Mouse (Mus musculus): ENCODE data around the gene Slc47a1. TPM values are rescaled to one million over a fixed set of nuclear protein-coding genes. Genes with fewer than 3 reads are reported as not detected.
"Not testable (repeated sequence)": the region's sequence is repeated elsewhere in the genome, so short reads cannot be mapped to it uniquely, and the experiment has no call there.

Gene Slc47a1
- polyA plus RNA-seq, 1 experiment from 2014 or later: 0.05 TPM

- DNase-seq (ENCODE audit: low spot score): no peak
- WGBS: 84% methylated on average over 4 of the region's 4 CpGs
Observed at GRCm38 (mm10) chr11:61340374-61340773, 37.8 kb downstream of the Slc47a1 start.

GRCm38 (mm10) chr11:61337586-61337985 lies 40.6 kb downstream of the Slc47a1 start:
- WGBS: 76% methylated on average over 10 of the region's 10 CpGs
- Histone ChIP-seq H3K27ac (no peak overlapping the region), H3K27me3 (ENCODE audit: insufficient read depth, poor library complexity, severe bottlenecking) (peaks cover 30% of the 10 kb centered on the region), H3K4me1 (replicated peaks) (peaks cover 9% of the 10 kb centered on the region), H3K4me3 (no peak overlapping the region), H3K36me3 (no peaks in the 10 kb centered on the region), H3K9me3 (0 out of 2 replicates have a peak, but pooled peaks cover 3% of the 10 kb centered on the region)
- DNase-seq (ENCODE audit: low spot score): no peak

More at GRCm38 (mm10) chr11:61340374-61340773, 37.8 kb downstream of the Slc47a1 start:
- Histone ChIP-seq H3K27me3 (ENCODE audit: insufficient read depth, poor library complexity, severe bottlenecking) (peaks cover 51% of the 10 kb centered on the region), H3K4me1 (replicated peaks) (peaks cover 15% of the 10 kb centered on the region), H3K4me3 (no peak overlapping the region), H3K27ac (no peak overlapping the region), H3K9me3 (0 out of 2 replicates have a peak, but pooled peaks cover 2% of the 10 kb centered on the region), H3K36me3 (no peaks in the 10 kb centered on the region)

GRCm38 (mm10) chr11:61320904-61321687 lies 57.0 kb downstream of the Slc47a1 start:
- WGBS: 81% methylated on average over 10 of the region's 10 CpGs
- H3K4me1 ChIP-seq (replicated peaks): peaks cover 8% of the 10 kb centered on the region
- no peak overlapping the region for H3K27ac ChIP-seq
- H3K4me3 ChIP-seq: no peak overlapping the region
- no peaks in the 10 kb centered on the region for H3K27me3 ChIP-seq (ENCODE audit: insufficient read depth, poor library complexity, severe bottlenecking)
- H3K36me3 ChIP-seq: no peaks in the 10 kb centered on the region
- no peaks in the 10 kb centered on the region for H3K9me3 ChIP-seq
- no peak for DNase-seq (ENCODE audit: low spot score)

GRCm38 (mm10) chr11:61319923-61320567 lies 58.1 kb downstream of the Slc47a1 start:
- DNase-seq (ENCODE audit: low spot score): no peak
- Histone ChIP-seq H3K27me3 (ENCODE audit: insufficient read depth, poor library complexity, severe bottlenecking) (no peaks in the 10 kb centered on the region), H3K4me3 (no peak overlapping the region), H3K36me3 (no peaks in the 10 kb centered on the region), H3K9me3 (no peaks in the 10 kb centered on the region), H3K27ac (no peak overlapping the region), H3K4me1 (replicated peaks) (peaks cover 8% of the 10 kb centered on the region)
- WGBS: 74% methylated on average over 3 of the region's 3 CpGs

- DNase-seq (ENCODE audit: low spot score): no peak
- H3K27me3 ChIP-seq (ENCODE audit: insufficient read depth, poor library complexity, severe bottlenecking): no peaks in the 10 kb centered on the region
- H3K36me3 ChIP-seq: no peaks in the 10 kb centered on the region
- H3K9me3 ChIP-seq: no peaks in the 10 kb centered on the region
- WGBS: 62% methylated on average over 12 of the region's 12 CpGs
- H3K4me3 ChIP-seq: no peak overlapping the region
- H3K4me1 ChIP-seq (replicated peaks): peaks cover 8% of the 10 kb centered on the region
- no peak overlapping the region for H3K27ac ChIP-seq
Observed at GRCm38 (mm10) chr11:61319233-61319922, 58.8 kb downstream of the Slc47a1 start.

GRCm38 (mm10) chr11:61316864-61317263 lies 61.3 kb downstream of the Slc47a1 start:
- DNase-seq (ENCODE audit: low spot score): no peak
- peaks cover 8% of the 10 kb centered on the region for H3K4me1 ChIP-seq (replicated peaks)
- WGBS: 77% methylated on average over 2 of the region's 2 CpGs
- no peak overlapping the region for H3K27ac ChIP-seq
- no peaks in the 10 kb centered on the region for H3K36me3 ChIP-seq
- H3K4me3 ChIP-seq: no peak overlapping the region
- H3K27me3 ChIP-seq (ENCODE audit: insufficient read depth, poor library complexity, severe bottlenecking): no peaks in the 10 kb centered on the region
- no peaks in the 10 kb centered on the region for H3K9me3 ChIP-seq

- H3K36me3 ChIP-seq: no peaks in the 10 kb centered on the region
- H3K27me3 ChIP-seq (ENCODE audit: insufficient read depth, poor library complexity, severe bottlenecking): no peaks in the 10 kb centered on the region
- H3K27ac ChIP-seq: no peak overlapping the region
- WGBS: 72% methylated on average over 7 of the region's 7 CpGs
- H3K4me1 ChIP-seq (replicated peaks): peaks cover 22% of the 10 kb centered on the region
- no peak for DNase-seq (ENCODE audit: low spot score)
- H3K4me3 ChIP-seq: no peak overlapping the region
- H3K9me3 ChIP-seq: peaks cover 5% of the 10 kb centered on the region
Observed at GRCm38 (mm10) chr11:61310321-61310720, 67.8 kb downstream of the Slc47a1 start.

GRCm38 (mm10) chr11:61309831-61310230 lies 68.3 kb downstream of the Slc47a1 start:
- no peaks in the 10 kb centered on the region for H3K27me3 ChIP-seq (ENCODE audit: insufficient read depth, poor library complexity, severe bottlenecking)
- DNase-seq (ENCODE audit: low spot score): no peak
- H3K27ac ChIP-seq: no peak overlapping the region
- WGBS: 65% methylated on average over 12 of the region's 12 CpGs
- peaks cover 22% of the 10 kb centered on the region for H3K4me1 ChIP-seq (replicated peaks)
- peaks cover 5% of the 10 kb centered on the region for H3K9me3 ChIP-seq
- H3K4me3 ChIP-seq: no peak overlapping the region
- H3K36me3 ChIP-seq: no peaks in the 10 kb centered on the region

GRCm38 (mm10) chr11:61307795-61308194 lies 70.3 kb downstream of the Slc47a1 start:
- WGBS: 26% methylated on average over 7 of the region's 7 CpGs

GRCm38 (mm10) chr11:61305377-61305776 lies 72.8 kb downstream of the Slc47a1 start:
- peaks cover 22% of the 10 kb centered on the region for H3K4me1 ChIP-seq (replicated peaks)
- WGBS: 77% methylated on average over 4 of the region's 4 CpGs
- no peaks in the 10 kb centered on the region for H3K36me3 ChIP-seq
- H3K9me3 ChIP-seq: peaks cover 5% of the 10 kb centered on the region
- no peak overlapping the region for H3K27ac ChIP-seq
- DNase-seq (ENCODE audit: low spot score): no peak
- no peak overlapping the region for H3K4me3 ChIP-seq
- H3K27me3 ChIP-seq (ENCODE audit: insufficient read depth, poor library complexity, severe bottlenecking): no peaks in the 10 kb centered on the region

More at GRCm38 (mm10) chr11:61307795-61308194, 70.3 kb downstream of the Slc47a1 start:
- Histone ChIP-seq H3K9me3 (peaks cover 5% of the 10 kb centered on the region), H3K27me3 (ENCODE audit: insufficient read depth, poor library complexity, severe bottlenecking) (no peaks in the 10 kb centered on the region), H3K36me3 (no peaks in the 10 kb centered on the region), H3K27ac (no peak overlapping the region), H3K4me3 (no peak overlapping the region), H3K4me1 (replicated peaks) (peaks cover 22% of the 10 kb centered on the region)
- DNase-seq (ENCODE audit: low spot score): no peak

GRCm38 (mm10) chr11:61304535-61304934 lies 73.6 kb downstream of the Slc47a1 start:
- not testable (repeated sequence) for H3K27ac ChIP-seq; H3K9me3 ChIP-seq; H3K36me3 ChIP-seq; H3K4me3 ChIP-seq; DNase-seq (ENCODE audit: low spot score); H3K27me3 ChIP-seq (ENCODE audit: insufficient read depth, poor library complexity, severe bottlenecking)
- 98% methylated on average over 7 of the region's 10 CpGs for WGBS
- peaks cover 17% of the 10 kb centered on the region for H3K4me1 ChIP-seq (replicated peaks)

- WGBS: 13% methylated on average over 15 of the region's 16 CpGs
- DNase-seq (ENCODE audit: low spot score): peak; percentile 27
- peak overlapping the region; percentile 70 for H3K27ac ChIP-seq
Observed at GRCm38 (mm10) chr11:61300716-61301392, 77.3 kb downstream of the Slc47a1 start.

More at GRCm38 (mm10) chr11:61300716-61301392, 77.3 kb downstream of the Slc47a1 start:
- Histone ChIP-seq H3K4me1 (replicated peaks) (peaks cover 26% of the 10 kb centered on the region), H3K4me3 (peak overlapping the region; percentile 20; the same call in 1 of the 2 replicates), H3K36me3 (no peaks in the 10 kb centered on the region), H3K9me3 (peaks cover 5% of the 10 kb centered on the region), H3K27me3 (ENCODE audit: insufficient read depth, poor library complexity, severe bottlenecking) (no peaks in the 10 kb centered on the region)
